Mouse (Mus musculus): ENCODE measurements at regions not wholly inside any gene's neighbourhood (a gene's known extent, or its start where the extent isn't known, plus 50 kb on each side); places are given as distances from the start of the nearest gene placed in this dataset.

DNA sequence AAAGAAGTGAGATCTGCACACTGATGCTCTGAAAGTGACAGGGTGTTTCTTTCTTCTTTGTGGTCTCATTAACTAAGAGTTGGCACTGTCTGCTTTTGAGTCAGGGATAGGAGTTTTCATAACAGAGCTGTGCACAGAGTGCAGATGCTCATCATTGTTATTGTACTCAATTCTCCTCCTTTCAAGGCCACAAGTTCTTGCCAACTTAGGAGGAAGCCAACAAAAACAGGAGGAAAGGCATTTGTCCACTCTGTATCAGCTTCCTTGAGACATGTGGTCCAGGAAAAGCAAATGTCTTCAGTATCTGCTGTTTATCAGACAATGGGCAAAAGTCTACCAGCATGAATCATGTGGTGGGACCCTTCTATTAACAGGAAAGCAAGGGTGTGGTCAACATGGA, 345.1 kb downstream of the Fam181b start:
- Histone ChIP-seq H3K27me3 (replicated peaks) (no peaks in the 10 kb centered on the region), H3K4me2 (no peak overlapping the region), H3K4me3 (replicated peaks) (no peak overlapping the region), H3K9ac (replicated peaks) (no peak overlapping the region), H3K4me1 (no peaks in the 10 kb centered on the region), H3K27ac (replicated peaks) (no peak overlapping the region), H3K36me3 (no peaks in the 10 kb centered on the region), H3K9me3 (replicated peaks) (no peaks in the 10 kb centered on the region)
- ATAC-seq (ENCODE audit: low FRiP score), result no peak

DNA sequence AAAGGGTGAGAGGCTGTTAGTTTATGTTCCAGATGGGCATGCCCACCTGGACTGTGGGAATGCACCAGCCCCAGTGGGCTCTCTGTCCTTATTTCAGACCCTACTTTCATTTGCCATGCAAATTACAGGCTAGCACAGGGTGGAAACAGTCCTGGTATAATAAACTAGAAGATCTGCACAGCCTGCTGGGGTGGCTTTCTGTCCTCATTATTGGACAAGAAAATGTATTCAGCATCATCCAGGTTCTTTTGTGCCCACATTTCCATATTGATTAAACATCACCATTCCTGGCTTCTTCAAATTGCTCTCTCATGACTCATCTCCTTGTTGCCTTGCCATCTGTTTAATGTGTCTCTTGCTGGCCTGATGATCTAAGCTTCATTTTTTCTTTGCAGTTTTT, 355.4 kb downstream of the Fam181b start:
- no peak overlapping the region for H3K4me2 ChIP-seq
- H3K36me3 ChIP-seq, result no peaks in the 10 kb centered on the region
- no peak overlapping the region for H3K4me3 ChIP-seq (replicated peaks)
- no peaks in the 10 kb centered on the region for H3K4me1 ChIP-seq
- 0 out of 2 replicates have a peak, but pooled peaks have one; percentile 41 for ATAC-seq (ENCODE audit: low FRiP score)
- no peak overlapping the region for H3K27ac ChIP-seq (replicated peaks)
- no peak overlapping the region for H3K9ac ChIP-seq (replicated peaks)
- H3K9me3 ChIP-seq (replicated peaks), result no peaks in the 10 kb centered on the region
- no peaks in the 10 kb centered on the region for H3K27me3 ChIP-seq (replicated peaks)

DNA sequence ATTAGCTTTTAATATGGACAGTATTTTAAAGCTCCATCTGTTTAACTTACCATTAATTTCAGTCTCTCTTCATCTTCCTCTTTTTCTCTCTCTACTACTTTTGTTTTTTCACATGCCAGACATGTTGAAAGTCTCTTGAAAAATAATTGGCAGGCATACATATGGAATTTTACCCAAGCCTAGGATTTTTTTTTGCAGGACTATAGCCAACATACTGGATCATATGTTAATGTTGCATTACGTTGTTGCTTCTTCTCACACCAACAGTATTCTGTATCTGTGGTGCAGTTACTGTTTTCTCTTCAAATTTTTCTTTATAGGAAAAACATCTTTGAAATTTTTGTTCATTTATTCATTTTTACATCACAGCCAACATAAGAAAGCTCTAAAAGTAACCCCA, 374.4 kb downstream of the Fam181b start:
- no peak for ATAC-seq (ENCODE audit: low FRiP score)
- Histone ChIP-seq H3K36me3 (no peaks in the 10 kb centered on the region), H3K4me3 (replicated peaks) (no peak overlapping the region), H3K4me1 (no peaks in the 10 kb centered on the region), H3K27ac (replicated peaks) (no peak overlapping the region), H3K4me2 (no peak overlapping the region), H3K27me3 (replicated peaks) (no peaks in the 10 kb centered on the region), H3K9me3 (replicated peaks) (no peaks in the 10 kb centered on the region), H3K9ac (replicated peaks) (no peak overlapping the region)
- 86% methylated on average over 1 of the region's 1 CpGs for WGBS

DNA sequence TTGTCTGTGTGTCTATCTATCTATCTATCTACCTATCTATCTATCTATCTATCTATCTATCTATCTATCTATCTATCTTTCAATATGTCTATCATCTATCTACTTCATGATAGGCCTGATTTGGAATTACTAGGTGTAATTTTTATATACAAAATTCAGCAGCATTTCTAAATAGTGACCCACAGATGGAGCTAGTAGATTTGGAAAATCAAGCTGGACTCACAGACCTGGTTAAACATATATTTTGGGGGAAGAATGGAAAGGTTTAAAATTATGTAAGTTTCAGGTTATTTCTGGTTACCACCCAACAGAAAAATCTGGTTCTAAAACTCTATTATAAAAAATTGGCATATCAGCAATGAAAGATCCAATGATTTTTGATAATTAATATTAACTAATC, 383.7 kb downstream of the Fam181b start:
- Histone ChIP-seq H3K4me1 (no peaks in the 10 kb centered on the region), H3K27me3 (replicated peaks) (no peaks in the 10 kb centered on the region), H3K27ac (replicated peaks) (no peak overlapping the region), H3K4me2 (no peak overlapping the region), H3K9me3 (replicated peaks) (no peaks in the 10 kb centered on the region), H3K4me3 (replicated peaks) (no peak overlapping the region), H3K9ac (replicated peaks) (no peak overlapping the region), H3K36me3 (no peaks in the 10 kb centered on the region)
- ATAC-seq (ENCODE audit: low FRiP score), result no peak

DNA sequence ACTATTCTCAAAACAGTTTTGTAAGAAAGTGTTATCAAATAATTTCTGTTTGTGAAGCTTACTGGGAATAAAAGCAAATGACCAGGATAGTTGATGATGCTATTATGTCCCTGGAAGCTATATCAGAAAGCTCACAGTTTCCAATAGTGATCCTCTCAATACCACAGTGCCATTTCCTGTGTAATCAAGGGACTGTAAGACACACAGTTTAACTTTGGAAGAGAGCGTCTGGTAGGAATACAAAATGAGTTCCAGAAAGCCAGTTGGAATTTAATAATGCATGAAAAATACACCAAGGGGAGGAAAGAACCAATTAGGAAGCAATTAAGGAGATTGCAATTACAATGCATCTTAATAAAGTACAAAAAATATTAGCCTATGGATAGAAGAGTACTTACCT, 393.7 kb downstream of the Fam181b start:
- no peaks in the 10 kb centered on the region for H3K27me3 ChIP-seq (replicated peaks)
- WGBS, result 39% methylated on average over 1 of the region's 1 CpGs

DNA sequence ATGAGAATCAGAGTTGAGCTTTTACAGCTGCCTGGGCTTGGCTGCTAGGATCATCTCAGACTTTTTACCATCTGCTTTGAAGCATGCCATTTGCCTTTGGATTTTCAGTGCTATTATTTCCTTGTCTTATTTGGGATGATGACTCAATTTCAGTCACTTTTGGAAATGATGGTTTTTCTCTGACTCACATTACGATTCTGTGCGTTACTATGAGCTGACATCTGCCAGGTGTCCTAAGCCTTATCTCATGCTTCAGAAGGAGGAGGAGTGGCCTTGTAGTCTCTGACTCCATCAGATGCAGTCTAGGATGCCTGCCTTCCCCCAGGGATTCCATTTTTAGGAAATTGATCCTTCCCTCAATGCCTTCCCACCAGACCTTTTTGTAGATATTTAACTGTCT, 431.0 kb downstream of the Fam181b start:
- H3K4me2 ChIP-seq, result no peak overlapping the region
- H3K36me3 ChIP-seq, result no peaks in the 10 kb centered on the region
- H3K9me3 ChIP-seq (replicated peaks), result no peaks in the 10 kb centered on the region
- H3K27me3 ChIP-seq (replicated peaks), result no peaks in the 10 kb centered on the region
- no peak for ATAC-seq (ENCODE audit: low FRiP score)
- H3K27ac ChIP-seq (replicated peaks), result no peak overlapping the region
- H3K9ac ChIP-seq (replicated peaks), result no peak overlapping the region
- H3K4me3 ChIP-seq (replicated peaks), result no peak overlapping the region
- H3K4me1 ChIP-seq, result no peaks in the 10 kb centered on the region
- WGBS, result 84% methylated on average over 2 of the region's 2 CpGs

More for the DNA sequence above, 393.7 kb downstream of the Fam181b start:
- Histone ChIP-seq H3K27ac (replicated peaks) (no peak overlapping the region), H3K9ac (replicated peaks) (no peak overlapping the region), H3K4me2 (no peak overlapping the region), H3K9me3 (replicated peaks) (no peaks in the 10 kb centered on the region), H3K4me3 (replicated peaks) (no peak overlapping the region), H3K4me1 (no peaks in the 10 kb centered on the region), H3K36me3 (no peaks in the 10 kb centered on the region)
- peak; percentile 79 for ATAC-seq (ENCODE audit: low FRiP score)

DNA sequence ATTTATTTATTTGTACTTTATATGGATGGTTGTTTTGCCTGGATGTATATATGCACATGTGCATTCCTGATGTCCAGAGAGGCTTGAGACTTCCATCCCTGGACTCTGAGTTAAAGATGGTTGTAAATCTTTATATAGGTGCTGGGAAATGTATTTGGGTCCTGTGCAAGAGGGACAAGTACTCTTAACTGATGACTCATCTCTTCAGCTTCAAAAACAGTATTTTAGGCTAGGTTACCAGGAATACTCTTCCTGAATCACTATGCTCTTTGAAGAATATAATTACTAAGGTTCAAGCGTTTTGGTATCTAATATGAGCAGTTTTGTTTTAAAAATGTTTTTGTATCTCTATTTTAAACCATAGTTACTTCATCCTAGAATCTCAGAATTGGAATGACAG, 431.6 kb downstream of the Fam181b start:
- Histone ChIP-seq H3K4me1 (no peaks in the 10 kb centered on the region), H3K9me3 (replicated peaks) (no peaks in the 10 kb centered on the region), H3K27ac (replicated peaks) (no peak overlapping the region), H3K9ac (replicated peaks) (no peak overlapping the region), H3K27me3 (replicated peaks) (no peaks in the 10 kb centered on the region), H3K4me2 (no peak overlapping the region), H3K36me3 (no peaks in the 10 kb centered on the region), H3K4me3 (replicated peaks) (no peak overlapping the region)
- no peak for ATAC-seq (ENCODE audit: low FRiP score)
- 86% methylated on average over 1 of the region's 1 CpGs for whole genome bisulfite sequencing

DNA sequence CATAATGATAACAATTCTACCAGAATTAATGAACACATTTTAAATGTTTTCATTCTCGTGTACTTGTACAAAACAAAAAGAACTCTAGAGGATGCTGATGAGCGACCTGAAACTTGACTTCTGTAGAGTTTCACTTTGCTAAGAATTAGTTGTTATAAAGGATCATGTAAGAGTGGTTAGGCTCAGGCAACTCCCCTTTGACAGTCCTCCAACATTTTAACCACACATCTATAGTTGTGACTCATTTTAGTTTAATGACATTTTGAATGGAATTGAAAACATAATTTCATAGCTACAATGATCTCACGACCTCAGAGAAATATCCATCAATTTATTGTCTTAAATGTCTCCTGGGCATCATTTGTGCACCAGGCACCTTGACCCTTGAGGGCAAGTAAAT, 479.5 kb downstream of the Fam181b start:
- no peak for ATAC-seq (ENCODE audit: low FRiP score)
- 78% methylated on average over 3 of the region's 3 CpGs for WGBS
- Histone ChIP-seq H3K9ac (replicated peaks) (no peak overlapping the region), H3K4me1 (no peaks in the 10 kb centered on the region), H3K9me3 (replicated peaks) (no peaks in the 10 kb centered on the region), H3K36me3 (no peaks in the 10 kb centered on the region), H3K27me3 (replicated peaks) (no peaks in the 10 kb centered on the region), H3K4me3 (replicated peaks) (no peak overlapping the region), H3K4me2 (no peak overlapping the region), H3K27ac (replicated peaks) (no peak overlapping the region)

DNA sequence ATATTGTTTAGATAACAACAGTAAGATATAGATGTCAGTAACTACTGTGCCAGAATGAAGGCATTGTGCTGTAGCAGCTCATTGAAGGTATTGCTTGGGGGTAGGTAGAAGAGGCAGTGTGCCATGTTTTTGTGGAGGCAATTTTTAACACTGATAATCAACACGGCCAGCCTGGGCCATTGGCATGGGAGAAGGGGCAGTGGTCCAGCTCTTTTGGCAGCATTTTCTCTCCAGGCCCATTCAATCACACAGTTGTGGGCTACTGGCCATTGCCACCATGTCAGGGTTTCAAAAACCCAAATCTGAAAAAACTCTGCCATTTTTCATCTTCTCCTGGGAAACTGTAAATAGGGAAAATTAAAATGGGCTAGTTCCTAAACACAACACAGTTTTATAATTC, 497.9 kb downstream of the Fam181b start:
- no peaks in the 10 kb centered on the region for H3K9me3 ChIP-seq (replicated peaks)
- H3K4me2 ChIP-seq, result no peak overlapping the region
- ATAC-seq (ENCODE audit: low FRiP score), result no peak
- H3K9ac ChIP-seq (replicated peaks), result no peak overlapping the region
- H3K4me3 ChIP-seq (replicated peaks), result no peak overlapping the region
- no peak overlapping the region for H3K27ac ChIP-seq (replicated peaks)
- H3K36me3 ChIP-seq, result no peaks in the 10 kb centered on the region
- H3K4me1 ChIP-seq, result no peaks in the 10 kb centered on the region
- H3K27me3 ChIP-seq (replicated peaks), result no peaks in the 10 kb centered on the region
- WGBS, result 55% methylated on average over 1 of the region's 1 CpGs

DNA sequence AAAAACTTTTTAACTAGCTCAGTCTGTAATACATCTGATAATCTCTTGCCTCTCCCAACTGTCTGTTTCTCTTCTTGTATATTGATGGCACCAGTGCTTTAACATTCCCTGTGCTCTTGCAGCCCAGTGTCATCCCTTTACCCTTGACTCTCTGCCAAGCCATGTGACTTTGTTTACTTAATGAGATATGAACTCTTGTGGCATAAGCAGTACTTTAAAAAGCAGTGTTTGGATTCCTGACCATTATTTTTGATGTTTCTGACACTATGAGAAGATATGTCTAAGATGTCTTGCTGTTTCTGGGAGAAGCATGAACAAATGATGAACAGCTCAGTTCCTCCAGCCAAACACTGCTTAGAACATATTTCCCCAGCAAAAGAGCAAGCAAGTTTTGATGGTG, 507.5 kb downstream of the Fam181b start:
- Histone ChIP-seq H3K4me3 (replicated peaks) (no peak overlapping the region), H3K9ac (replicated peaks) (no peak overlapping the region), H3K36me3 (no peaks in the 10 kb centered on the region), H3K4me1 (no peaks in the 10 kb centered on the region), H3K4me2 (no peak overlapping the region), H3K27ac (replicated peaks) (no peak overlapping the region), H3K9me3 (replicated peaks) (no peaks in the 10 kb centered on the region), H3K27me3 (replicated peaks) (no peaks in the 10 kb centered on the region)
- no peak for ATAC-seq (ENCODE audit: low FRiP score)

DNA sequence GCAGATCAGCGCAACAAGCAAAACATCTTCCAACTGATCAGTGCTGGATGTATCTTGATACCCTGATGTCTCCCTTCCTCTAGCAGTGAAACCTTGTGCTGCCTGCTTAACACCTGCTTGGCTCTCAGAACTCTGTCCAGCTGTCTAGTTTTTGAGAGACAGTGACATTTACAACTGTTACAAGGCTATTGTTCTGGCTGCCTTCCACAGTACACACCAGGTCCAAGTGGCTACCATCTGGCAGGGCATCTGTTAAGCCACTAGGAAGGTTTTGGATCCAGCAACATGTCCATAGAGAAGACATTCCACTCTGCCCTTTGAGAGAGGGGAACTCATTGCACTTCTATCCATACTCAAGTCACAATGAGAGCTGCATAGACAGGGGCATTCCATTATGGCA, 508.4 kb downstream of the Fam181b start:
- Histone ChIP-seq H3K9ac (replicated peaks) (no peak overlapping the region), H3K4me2 (no peak overlapping the region), H3K27ac (replicated peaks) (no peak overlapping the region), H3K27me3 (replicated peaks) (no peaks in the 10 kb centered on the region), H3K36me3 (no peaks in the 10 kb centered on the region), H3K4me3 (replicated peaks) (no peak overlapping the region), H3K4me1 (no peaks in the 10 kb centered on the region), H3K9me3 (replicated peaks) (no peaks in the 10 kb centered on the region)
- 97% methylated on average over 1 of the region's 1 CpGs for WGBS
- no peak for ATAC-seq (ENCODE audit: low FRiP score)
